Mouse (Mus musculus) cortical plate, adult 2 months (tissue): ENCODE measurements around the gene Aldh3b1.

ENCODE experiments used
- CTCF ChIP-seq: fragments of 200-500 bp; IDR thresholded peaks from 2 replicates; pipeline ENCODE4 v1.5.1; 2011; ENCODE audit warnings: mild to moderate bottlenecking, control low read depth, low read length; ENCODE audit not compliant: insufficient read depth; ENCODE audit errors: extremely low read depth
- POLR2A ChIP-seq: fragments of 200-500 bp; IDR thresholded peaks from 2 replicates; pipeline ENCODE4 v1.6.1; 2011; ENCODE audit warnings: mild to moderate bottlenecking, low read length, control low read depth; ENCODE audit not compliant: insufficient read depth; ENCODE audit errors: extremely low read depth

GRCm38 (mm10) chr19:3972229-3972628 is 42.6 kb upstream of the Aldh3b1 start, which contains the start of gene Aldh3b2:
- no peak for TF ChIP-seq CTCF
- no peak for TF ChIP-seq POLR2A
